Mouse (Mus musculus) lung, adult 2 months (tissue): Measurements from ENCODE around the gene Fbxo48. TPM values are rescaled to one million over a fixed set of nuclear protein-coding genes. Genes with fewer than 3 reads are reported as not detected.
A peak's percentile ranks its signal among the peaks of the same experiment; 100 is the strongest.

Experiments used
- DNase-seq: peaks from one replicate; pipeline ENCODE4 v3.0.0; 2022
- H3K4me1 ChIP-seq: fragments of 200-500 bp; 2 replicates; pipeline ENCODE4 v1.6.1; 2011; ENCODE audit warnings: low read length; ENCODE audit not compliant: control insufficient read depth, insufficient read depth
- H3K4me3 ChIP-seq: fragments of 200-500 bp; replicated peaks from 2 replicates; pipeline ENCODE3; 2011; ENCODE audit warnings: low read depth, mild to moderate bottlenecking, control low read depth, low read length; ENCODE audit errors: extremely low read depth
- CTCF ChIP-seq: fragments of 200-500 bp; IDR thresholded peaks from 2 replicates; pipeline ENCODE4 v1.5.1; 2011; ENCODE audit warnings: mild to moderate bottlenecking, low read length, control low read depth; ENCODE audit not compliant: insufficient read depth
- POLR2A ChIP-seq: fragments of 200-500 bp; IDR thresholded peaks from 2 replicates; pipeline ENCODE4 v1.6.1; 2011; ENCODE audit warnings: low read depth, mild to moderate bottlenecking, control low read depth, low read length, borderline replicate concordance; ENCODE audit errors: extremely low read depth
- WGBS: fragments of 180-500 bp; shearing (Covaris S2); methylation state at CpG from one replicate; pipeline ENCODE4 v1.1.7; 2018; 5-methylcytosine and 5-hydroxymethylcytosine counted together
- polyA plus RNA-seq: library from polyadenylated mRNA; depleted of rRNA; stranded (reverse); fragments of >200 nt; gene quantifications from 2 replicates; pipeline ENCODE4 v1.2.3, GENCODE M21; 2012

The Fbxo48 gene
- polyA plus RNA-seq, 1 experiment, result 0.44 TPM

DNA sequence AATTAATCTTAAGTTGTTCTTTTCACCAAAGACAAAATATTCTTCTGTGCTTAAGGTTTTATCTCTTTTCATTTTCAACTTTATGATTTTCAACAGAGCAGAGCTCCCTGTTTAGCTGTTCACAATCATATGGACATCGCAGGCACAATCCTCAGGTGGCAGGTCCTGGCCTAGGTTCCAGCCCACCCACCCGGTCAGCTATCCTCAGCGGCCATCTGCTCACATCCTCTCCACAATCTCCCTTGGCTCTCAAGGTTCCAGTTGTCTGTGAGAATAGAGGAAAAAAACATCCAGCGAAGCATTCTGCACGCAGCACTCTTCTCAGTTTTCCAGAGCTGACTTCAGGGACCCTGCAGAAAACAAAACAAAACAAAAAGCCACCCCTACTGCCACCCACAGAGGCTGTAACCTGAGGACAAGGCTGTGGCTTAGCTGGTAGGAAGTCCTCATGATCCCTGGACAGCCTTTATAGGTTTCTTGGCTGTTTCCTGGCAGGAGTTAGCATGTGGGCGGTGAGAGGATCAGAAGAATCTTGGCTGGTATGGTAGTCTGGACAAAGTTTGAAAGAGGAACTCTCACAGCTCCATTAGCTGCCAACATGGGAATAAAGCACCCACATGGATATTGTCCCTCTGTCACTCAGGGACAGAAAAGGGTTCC, 15.5 kb upstream of the Fbxo48 start:
- no peak for TF ChIP-seq POLR2A
- DNase-seq, result no peak
- Histone ChIP-seq H3K4me1 (no peaks in the 10 kb centered on the region), H3K4me3 (no peak overlapping the region)
- WGBS, result 76% methylated on average over 6 of the region's 6 CpGs

DNA sequence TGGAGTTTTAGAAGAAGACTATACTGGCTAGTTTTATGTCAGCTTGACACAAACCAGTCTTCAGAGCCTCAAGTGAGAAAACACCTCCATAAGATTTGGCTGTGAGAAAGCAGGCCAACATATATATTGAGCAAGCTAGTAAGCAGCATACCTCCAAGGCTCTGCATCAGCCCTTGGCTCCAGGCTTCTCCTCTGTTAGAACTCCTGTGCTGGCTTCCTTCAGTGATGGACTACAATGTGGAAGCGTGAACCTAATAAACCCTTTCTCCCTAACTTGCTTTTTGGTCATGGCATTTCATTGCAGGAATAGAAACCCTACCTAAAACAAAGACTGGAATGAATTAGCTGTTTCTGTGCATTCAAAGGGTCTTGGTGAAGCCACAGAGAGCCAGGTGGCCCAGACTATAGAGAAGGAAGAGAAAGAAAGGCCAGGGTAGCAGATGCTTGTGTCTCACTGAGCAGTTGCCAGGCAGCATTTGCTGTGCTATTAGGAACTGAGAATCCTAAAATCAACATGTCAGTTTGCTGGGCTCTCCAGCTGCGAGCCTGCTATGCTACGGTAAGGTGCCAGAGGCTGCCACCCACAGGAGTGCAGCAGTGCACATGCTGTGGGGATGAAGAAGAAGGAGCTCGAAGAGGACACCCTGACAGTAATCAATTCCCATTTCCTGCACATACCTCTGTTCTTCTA, 9.9 kb upstream of the Fbxo48 start:
- 53% methylated on average over 4 of the region's 4 CpGs for WGBS
- TF ChIP-seq POLR2A (no peak), CTCF (no peak)
- H3K4me1 ChIP-seq, result no peaks in the 10 kb centered on the region
- H3K4me3 ChIP-seq, result no peak overlapping the region
- no peak for DNase-seq

DNA sequence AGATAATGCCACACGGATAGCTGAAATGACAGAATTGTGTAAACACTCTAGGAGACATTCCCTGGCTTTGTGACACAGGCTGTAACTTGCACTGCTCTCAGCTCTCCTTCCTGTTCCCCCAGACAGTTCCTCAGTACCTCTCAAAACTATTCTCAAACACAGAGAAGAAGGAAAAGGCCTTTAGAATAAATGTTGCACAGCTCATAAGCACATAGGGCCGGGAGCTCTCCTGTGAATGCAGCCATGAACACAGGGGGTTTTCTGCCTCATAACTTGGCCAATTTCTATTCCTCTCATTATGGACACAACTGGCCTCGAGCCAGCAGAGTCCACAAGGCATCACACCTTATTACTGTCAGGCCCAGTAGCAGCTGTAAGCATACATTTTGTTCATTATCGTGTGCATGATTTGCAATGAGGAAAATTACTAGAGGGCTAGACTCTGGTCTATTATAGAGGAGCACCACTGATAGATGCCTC, 9.2 kb upstream of the Fbxo48 start:
- 47% methylated on average over 4 of the region's 4 CpGs for WGBS
- H3K4me1 ChIP-seq, result no peaks in the 10 kb centered on the region
- TF ChIP-seq CTCF (no peak), POLR2A (no peak)
- no peak overlapping the region for H3K4me3 ChIP-seq
- DNase-seq, result no peak

GRCm38 (mm10) chr11:16943016-16943415, 8.2 kb upstream of the Fbxo48 start:
- Histone ChIP-seq H3K4me3 (no peak overlapping the region), H3K4me1 (no peaks in the 10 kb centered on the region)
- WGBS, result 82% methylated on average over 4 of the region's 4 CpGs
- TF ChIP-seq CTCF (no peak), POLR2A (no peak)
- no peak for DNase-seq

DNA sequence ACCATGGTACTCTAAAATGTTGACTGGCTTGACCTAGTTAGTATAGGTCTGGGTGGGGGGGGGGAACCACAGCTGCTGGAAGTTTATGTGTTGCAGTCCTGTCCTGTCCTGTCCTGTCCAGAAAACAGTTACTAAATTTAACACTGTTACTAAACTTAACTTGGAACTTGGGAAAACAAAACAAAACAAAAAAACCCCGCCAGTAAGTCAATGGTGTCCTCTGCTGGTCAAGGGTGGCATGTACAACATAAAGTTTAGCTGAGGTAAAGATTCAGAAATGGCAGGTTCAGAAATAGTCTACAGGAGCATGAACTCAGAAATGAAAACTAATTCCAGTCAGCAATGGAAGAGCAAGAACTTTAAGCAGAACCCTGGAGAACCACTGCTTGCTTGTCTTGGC, 2.4 kb upstream of the Fbxo48 start:
- 6% methylated on average over 1 of the region's 1 CpGs for WGBS
- no peak for TF ChIP-seq POLR2A
- TF ChIP-seq CTCF, result peak; percentile 10; the same call in 1 of the 2 replicates
- DNase-seq, result no peak
- Histone ChIP-seq H3K4me3 (no peak overlapping the region), H3K4me1 (peaks cover 7% of the 10 kb centered on the region)

- DNase-seq, result no peak
- no peak overlapping the region for H3K4me3 ChIP-seq
- TF ChIP-seq CTCF, result no peak
- WGBS, result 16% methylated on average over 13 of the region's 13 CpGs
- H3K4me1 ChIP-seq, result peaks cover 7% of the 10 kb centered on the region
Measured at GRCm38 (mm10) chr11:16950226-16950975, 774 bp upstream of the Fbxo48 start.

- Histone ChIP-seq H3K4me3 (peak overlapping the region; percentile 88), H3K4me1 (peaks cover 7% of the 10 kb centered on the region)
- TF ChIP-seq CTCF, result no peak
- TF ChIP-seq POLR2A, result no peak
- DNase-seq, result no peak
- 2% methylated on average over 9 of the region's 9 CpGs for WGBS
Measured at GRCm38 (mm10) chr11:16951761-16952010, 511 bp downstream of the Fbxo48 start.

- TF ChIP-seq POLR2A (no peak), CTCF (no peak)
- no peak for DNase-seq
- 66% methylated on average over 6 of the region's 6 CpGs for WGBS
- H3K4me1 ChIP-seq, result no peaks in the 10 kb centered on the region
- H3K4me3 ChIP-seq, result no peak overlapping the region
Measured at GRCm38 (mm10) chr11:16956115-16956862, 5.1 kb downstream of the Fbxo48 start.

DNA sequence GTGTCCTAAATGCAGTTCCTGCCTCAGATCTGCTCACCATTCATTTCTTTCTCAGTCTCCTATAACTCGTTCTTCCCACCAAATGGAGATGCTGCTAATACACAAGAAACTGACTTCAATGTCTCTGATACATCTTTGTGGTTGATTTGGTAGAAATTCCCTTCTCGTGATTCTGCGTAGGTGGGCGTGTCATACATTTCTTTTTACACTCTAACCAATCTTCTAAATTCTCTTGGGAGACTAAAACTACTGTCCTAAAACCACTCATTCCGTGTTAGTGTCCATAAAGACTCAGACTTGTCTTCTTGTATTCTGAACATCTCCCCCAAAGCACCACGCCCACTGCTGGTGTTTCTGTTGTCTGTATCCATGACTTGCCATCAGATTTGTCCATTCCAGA, 5.9 kb downstream of the Fbxo48 start:
- no peak for DNase-seq
- Histone ChIP-seq H3K4me3 (no peak overlapping the region), H3K4me1 (no peaks in the 10 kb centered on the region)
- TF ChIP-seq CTCF, result no peak
- no peak for TF ChIP-seq POLR2A
- WGBS, result 84% methylated on average over 6 of the region's 6 CpGs
